Mouse (Mus musculus) bone marrow macrophage, adult 2 months (primary cell): Measurements from ENCODE around the gene Ccdc33.

Experiments used
- CTCF ChIP-seq: IDR thresholded peaks from 2 replicates; pipeline ENCODE4 v1.5.1; 2012; ENCODE audit warnings: low read depth, mild to moderate bottlenecking, low read length, moderate library complexity
- POLR2A ChIP-seq: IDR thresholded peaks from 2 replicates; pipeline ENCODE4 v1.6.1; 2012; ENCODE audit warnings: mild to moderate bottlenecking, low read depth, low read length, borderline replicate concordance

DNA sequence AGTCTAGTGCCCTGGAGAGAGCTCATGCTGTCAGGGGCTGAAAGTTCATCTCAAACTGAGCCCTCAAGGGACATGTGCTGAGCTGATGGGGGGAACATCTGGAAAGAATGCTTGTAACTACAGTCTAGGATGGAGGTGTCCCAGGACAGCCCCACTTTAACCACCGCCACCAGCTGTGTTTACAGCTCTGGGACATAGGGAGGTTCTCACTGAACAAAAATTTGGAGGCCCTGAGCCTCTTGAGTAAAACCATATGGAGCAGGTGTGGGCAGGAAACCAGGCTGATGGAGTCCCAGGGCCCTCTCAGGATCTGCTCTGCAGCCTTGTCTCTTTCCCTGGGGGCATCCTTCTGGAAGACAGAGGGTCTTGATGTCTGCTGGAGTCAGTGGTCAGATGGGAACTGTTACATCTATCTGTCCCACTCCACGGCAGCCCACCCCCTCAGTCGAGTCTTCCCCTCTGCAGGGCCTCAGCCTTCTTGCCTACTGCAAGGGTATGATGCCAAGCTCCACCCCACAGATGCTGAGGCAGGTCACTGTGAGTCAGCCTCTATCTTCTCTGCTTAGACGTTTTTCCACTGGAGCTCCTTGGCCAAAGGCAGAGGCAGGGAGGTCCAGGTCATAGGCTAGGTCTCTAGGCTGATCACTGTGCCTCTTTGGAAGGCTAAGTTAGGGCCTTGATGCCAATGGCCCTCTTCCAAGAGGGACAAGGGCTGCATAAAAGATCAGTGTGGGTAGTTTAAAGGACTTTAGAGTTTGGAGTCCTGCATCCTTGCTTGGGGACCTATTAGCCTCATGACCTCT, 26.8 kb downstream of the Ccdc33 start:
- TF ChIP-seq POLR2A (no peak), CTCF (no peak)
